Mouse (Mus musculus) cerebellum, postnatal 25 days (tissue): ENCODE results near the gene Atp13a5.
A peak's percentile ranks its signal among the peaks of the same experiment; 100 is the strongest.

Source experiments
- DNase-seq, 2 experiments: peaks; one replicate each; pipeline ENCODE4 v3.0.0; 2021; ENCODE audit warnings: mixed read lengths in 2 of 2

The Atp13a5 gene

DNA sequence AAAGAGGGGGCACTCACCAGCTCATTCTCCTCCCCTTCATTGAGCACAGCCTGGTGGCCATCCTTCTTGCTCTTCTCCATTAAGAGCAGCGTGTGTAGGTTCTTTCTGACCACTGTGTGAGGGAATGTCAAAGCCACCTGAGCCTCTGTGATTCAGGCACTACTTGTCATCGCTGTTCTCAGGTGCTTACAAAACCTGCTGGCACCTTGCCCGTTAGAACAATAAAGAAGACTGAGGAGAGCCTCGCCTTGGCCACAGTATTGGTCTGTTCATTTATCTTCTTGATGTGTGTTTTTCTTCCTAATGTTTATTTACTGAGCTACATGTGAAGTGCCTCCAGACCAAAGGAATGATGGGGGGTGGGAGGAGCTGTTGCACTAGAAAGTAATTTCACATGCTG, at the start of gene Atp13a5:
TSS of gene Atp13a5 (minus strand) at position 275 of the 400 bp plus-strand sequence.
- no peak for DNase-seq

GRCm38 (mm10) chr16:29414822-29415221, 36.3 kb upstream of the Atp13a5 start:
- no peak for DNase-seq

DNA sequence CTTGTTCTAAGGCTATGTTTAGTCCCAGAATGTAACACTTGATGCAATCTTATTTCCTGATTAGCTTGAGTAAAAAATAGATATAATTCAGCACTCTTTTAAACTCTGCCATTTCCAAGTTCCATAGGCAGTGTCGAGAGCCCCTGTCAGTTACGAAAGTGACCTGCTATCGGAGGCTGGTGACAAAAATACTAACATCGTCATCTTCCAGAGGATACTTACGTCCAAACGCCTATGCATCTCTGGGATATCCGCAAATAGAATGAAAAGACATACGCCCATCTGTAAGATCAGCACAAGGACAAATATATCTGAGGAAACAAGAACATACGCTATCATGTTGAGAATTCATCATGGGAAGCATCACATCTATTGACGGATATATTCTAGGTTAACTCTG, 28.8 kb upstream of the Atp13a5 start:
- DNase-seq = no peak

GRCm38 (mm10) chr16:29399079-29399478, 20.5 kb upstream of the Atp13a5 start:
- DNase-seq = peak; percentile 51 to 66

DNA sequence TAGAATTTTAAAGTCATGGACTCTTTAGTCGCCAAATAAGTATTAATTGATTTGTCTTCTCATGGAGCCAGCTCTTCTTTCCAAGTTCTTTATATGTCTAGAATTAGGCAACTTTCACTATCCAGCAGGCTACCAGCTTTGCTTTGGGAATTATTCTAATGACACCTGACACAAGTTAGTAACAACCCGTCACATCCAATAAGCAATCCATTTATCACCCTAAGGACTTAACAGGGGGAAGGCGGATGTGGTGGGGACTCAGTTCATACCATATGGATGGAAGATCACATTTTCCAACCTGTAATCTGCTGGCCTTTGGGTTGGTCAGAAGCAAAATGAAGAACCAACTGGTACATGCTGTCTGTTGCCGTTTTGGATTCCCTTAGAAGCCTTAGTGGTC, 6.2 kb upstream of the Atp13a5 start:
- no peak for DNase-seq

- DNase-seq = no peak
These were observed 3.9 kb downstream of the Atp13a5 start for GRCm38 (mm10) chr16:29374636-29375035.

DNA sequence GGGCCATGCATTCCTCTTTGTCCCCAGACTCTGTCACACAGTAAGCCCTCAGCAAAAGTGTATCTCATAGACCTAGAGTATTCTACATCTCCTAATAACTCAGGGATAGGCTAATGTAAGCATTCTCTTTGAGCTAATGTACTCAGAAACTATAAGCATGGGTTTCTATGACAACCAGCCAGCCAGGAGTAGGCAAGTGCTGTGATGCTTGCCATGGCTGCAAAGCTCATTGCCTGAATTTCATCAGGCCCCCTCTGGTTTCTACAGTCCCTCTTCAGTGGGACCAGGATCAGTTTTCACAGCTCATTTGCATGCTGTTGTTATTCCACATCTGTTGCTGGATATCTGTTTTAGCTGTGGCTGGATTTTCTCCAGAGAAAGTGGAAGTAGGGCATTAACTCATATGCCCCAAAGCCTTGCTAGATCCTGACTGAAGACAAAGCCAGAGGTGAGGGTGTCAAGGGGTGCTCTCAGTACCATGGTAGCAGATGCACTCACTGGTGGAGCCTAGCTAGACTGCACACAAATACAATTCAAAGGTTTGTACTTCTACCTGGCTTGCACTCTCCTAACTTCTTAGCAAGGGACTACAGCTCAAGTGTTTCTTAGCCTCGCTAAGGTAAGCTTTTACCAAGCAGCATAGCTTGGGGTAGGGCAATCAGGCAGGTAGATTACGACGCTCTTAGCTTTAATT, 47.0 kb downstream of the Atp13a5 start:
- no peak for DNase-seq

DNA sequence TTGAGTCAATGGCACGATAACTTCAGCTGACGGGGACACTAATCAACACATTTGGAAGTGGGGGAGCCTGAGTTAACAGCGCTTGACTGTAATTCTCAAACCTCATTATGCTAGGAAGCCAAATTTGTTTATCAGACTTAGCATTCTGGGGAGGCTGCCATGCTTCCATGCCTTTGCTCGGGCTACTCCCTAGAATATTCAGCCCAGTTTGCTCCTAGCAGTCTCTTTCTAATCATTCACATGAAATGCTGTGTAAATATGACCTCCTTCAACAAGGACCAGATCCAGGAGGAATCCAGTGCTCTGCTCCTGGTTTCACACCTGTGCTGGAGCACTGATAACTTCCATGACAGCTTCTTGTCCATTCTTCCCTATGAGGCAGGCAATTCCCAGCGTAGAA, 47.6 kb downstream of the Atp13a5 start:
- no peak for DNase-seq

- DNase-seq = no peak
These were observed 49.3 kb downstream of the Atp13a5 start for GRCm38 (mm10) chr16:29329213-29329612.

- no peak for DNase-seq
These were observed 50.6 kb downstream of the Atp13a5 start for GRCm38 (mm10) chr16:29327910-29328309.

GRCm38 (mm10) chr16:29325233-29325919, 53.2 kb downstream of the Atp13a5 start:
- no peak for DNase-seq

DNA sequence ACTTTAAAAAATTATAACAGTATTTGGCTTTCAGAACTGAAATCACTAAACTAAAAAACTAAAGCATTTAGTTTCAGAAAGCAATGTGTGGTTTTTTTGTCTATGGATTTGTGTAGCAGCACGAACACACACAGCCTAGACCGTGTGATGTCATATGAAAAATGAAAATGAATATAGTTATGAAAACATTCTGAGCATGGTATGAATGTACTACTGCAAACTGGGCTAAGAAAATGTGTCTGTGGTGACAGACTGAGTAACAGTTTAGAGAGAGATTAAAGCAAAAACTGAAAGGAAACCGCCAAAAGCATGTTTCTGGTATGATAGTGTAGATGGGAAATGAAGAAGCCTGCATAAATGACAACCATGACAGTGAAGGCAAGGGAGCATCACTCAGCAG, 57.8 kb downstream of the Atp13a5 start:
- no peak for DNase-seq

DNA sequence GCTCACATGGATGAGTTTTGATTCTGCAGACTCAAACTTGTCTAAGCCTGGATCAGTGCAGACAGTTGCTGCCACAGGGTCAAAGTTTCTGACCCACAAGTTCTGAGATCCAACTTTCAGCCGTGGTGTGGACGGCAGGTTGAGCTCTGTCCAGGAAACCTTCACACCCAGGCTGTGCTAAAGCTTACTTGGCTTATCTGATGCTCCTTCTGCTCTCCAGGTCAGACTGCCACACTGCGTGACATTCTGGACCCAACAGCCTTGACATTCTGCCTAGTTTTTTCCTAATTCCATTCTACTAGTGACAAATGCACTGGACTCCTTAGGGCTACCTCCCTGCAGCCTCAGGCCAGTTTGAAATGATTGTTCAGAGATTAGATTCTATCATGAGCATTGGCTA, 63.1 kb downstream of the Atp13a5 start:
- DNase-seq = peak in 1 of 2 experiments; percentile 5

DNA sequence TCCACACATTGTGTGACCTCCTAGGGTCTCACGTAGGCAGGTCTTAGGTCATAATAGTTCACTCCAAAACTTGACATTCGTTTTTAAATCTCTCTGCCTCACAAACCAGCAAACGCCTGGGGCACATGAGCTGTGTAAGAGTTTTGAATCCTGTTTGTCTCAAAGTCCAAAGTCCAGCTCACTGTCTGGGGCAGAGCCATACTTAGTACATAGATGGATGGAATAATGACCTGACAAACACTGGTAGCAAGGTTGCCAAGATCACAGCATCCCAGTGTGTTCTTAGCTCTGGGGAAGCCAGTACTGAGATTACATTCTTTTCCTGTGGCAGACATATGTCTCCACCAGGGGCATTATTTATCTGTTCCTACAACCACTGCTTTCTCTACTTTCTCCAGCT, 63.5 kb downstream of the Atp13a5 start:
- DNase-seq = no peak

- DNase-seq = no peak
These were observed 80.9 kb downstream of the Atp13a5 start for GRCm38 (mm10) chr16:29297555-29298021.

DNA sequence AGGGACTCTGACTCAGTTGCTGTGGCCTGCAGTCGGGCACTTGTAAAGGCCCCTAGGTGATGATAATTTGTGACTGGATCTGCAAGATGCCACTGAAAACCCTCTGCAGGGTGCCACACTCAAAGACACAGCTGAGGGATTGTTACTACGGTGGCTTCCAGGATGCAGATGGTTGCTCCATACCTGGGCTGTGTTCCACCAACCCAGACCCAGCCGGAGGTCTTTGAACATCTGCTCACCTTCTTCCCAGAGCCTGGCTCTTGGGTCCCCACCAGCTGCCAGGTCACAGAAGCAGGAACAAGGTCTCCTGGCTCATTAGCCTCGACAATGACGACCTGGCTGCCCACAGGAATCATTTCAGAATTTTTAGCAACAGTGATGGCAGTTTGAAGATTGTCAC, 97.8 kb downstream of the Atp13a5 start:
- DNase-seq = peak; percentile 14

GRCm38 (mm10) chr16:29254325-29254724, 124.2 kb downstream of the Atp13a5 start:
- no peak for DNase-seq

- peak; percentile 25 to 32 for DNase-seq
These were observed 142.6 kb downstream of the Atp13a5 start for GRCm38 (mm10) chr16:29235951-29236350.

DNA sequence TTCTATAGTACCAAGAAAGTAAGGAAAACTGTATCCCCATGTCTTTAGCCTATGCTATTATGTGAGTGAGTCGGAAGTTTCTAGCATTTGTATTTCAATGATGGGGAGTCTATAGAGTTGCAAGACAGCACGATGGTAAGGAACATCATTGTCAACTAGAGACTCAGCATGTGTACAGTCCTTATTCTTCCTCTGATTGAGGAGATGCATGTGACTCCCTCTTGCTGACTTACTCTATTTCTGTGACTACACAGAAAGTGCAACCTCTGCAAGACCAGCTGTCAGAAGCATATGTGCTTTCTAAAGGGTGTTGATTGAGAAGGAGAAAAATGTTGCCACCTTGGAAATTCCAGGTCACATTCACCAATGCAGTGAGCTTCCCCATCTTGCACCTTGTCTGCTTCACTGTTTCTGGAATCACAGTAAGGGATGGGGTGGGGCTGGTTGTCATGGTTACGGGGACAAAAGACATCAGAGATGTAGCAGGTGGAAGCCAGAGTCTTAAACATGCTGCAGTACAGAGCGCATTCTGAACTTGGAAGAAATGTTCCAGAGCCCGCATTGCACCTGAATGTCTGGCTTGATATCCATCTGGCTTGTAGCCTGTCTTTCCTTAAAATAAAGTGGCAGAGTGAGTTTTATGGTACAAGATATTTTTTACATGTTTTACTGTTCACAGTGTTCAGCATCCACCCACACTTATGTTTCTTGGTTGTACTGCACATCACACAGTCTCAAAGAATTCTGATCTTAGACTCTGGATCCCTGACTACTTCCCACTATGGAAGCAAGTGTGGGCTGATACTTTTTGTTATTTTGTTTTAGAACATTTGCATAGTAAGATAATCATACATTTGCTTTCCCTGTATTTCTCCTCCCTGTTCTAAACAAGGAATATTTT, 161.9 kb downstream of the Atp13a5 start:
- DNase-seq = peak in 1 of 2 experiments; percentile 48

DNA sequence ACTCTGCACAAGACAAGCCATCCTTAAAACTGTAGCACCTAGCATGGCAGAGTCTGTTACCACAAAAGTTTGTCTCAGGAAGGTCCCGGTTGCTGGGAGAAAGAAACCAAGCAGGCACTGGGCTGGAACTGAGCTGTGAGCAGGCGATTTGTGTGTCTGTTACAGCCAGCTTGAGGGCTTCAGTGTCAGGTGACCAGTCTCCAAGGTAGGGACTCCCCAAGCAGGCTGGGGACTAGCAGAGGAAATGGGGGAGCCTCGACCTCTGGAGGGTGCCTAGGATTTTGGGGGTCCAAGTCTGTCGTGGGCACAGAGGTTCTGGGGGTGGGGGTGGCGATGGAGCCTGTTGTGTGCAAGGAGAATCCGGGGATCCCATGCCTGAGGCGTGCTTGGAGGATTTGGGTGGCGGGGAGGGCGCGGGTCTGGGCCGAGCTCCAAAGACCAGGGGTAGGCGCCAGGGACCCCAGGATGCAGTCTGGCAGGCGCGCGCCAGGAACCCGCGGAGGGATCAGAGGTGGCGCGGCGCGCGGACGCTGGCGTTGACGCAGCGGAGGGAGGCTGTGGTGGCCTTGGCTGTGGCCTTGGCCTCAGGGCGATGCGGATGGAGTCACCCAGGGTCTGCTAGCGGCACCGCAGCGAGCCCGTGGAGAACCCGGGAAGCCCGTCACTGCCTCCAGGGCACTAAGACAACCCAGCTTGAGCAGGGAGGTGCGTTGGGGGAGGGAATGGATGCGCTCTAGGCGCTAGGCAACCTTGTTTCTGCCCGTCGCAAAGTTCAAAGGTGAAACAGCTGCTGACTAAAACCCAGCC, 168.7 kb downstream of the Atp13a5 start, which contains the start of gene Hrasls:
TSS of gene Hrasls (plus strand) at position 91 of the 807 bp plus-strand sequence.
- peak; percentile 77 to 80 for DNase-seq

DNA sequence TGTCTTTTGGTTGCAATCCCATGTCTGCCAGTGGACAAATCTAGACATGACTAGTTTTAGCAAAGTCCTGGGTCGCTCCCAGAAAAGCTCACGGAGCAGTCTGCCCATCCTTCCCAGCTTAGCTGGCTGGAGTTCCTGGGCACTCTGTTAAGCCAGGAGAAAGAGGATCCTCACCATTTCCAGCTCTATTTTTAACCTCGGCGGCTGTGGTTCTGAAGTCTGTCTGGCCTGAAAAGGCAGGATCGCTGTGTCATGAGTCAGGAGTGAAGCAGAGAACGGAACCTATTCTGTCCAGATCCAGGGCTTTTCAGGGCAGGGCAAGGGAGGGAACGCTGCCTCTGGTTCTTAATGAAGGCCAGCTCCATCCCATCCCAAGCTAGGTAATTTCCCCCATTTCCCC, 169.7 kb downstream of the Atp13a5 start:
- DNase-seq = peak; percentile 38 to 42

GRCm38 (mm10) chr16:29205581-29205980, 173.0 kb downstream of the Atp13a5 start:
- no peak for DNase-seq
